Mouse (Mus musculus) right cerebral cortex, adult 2 months (tissue): ENCODE measurements around the gene Helz2.
A peak's percentile ranks its signal among the peaks of the same experiment; 100 is the strongest.
"Not testable (repeated sequence)": the region's sequence is repeated elsewhere in the genome, so short reads cannot be mapped to it uniquely, and the experiment has no call there.

Experiments
- DNase-seq, 2 experiments: peaks; one replicate each; pipeline ENCODE4 v3.0.0; 2021 to 2022; ENCODE audit warnings: low spot score in 2 of 2

Helz2 gene

GRCm38 (mm10) chr2:181196628-181197300 lies 45.1 kb downstream of the Helz2 start:
- no peak for DNase-seq

GRCm38 (mm10) chr2:181193044-181193443 lies 48.8 kb downstream of the Helz2 start:
- DNase-seq, result no peak

- DNase-seq, result no peak
These were observed 49.9 kb downstream of the Helz2 start for GRCm38 (mm10) chr2:181191936-181192335.

GRCm38 (mm10) chr2:181191385-181191784 lies 50.4 kb downstream of the Helz2 start:
- DNase-seq, result not testable (repeated sequence)

- DNase-seq, result no peak
These were observed 52.5 kb downstream of the Helz2 start for GRCm38 (mm10) chr2:181189321-181189720.

GRCm38 (mm10) chr2:181188681-181189080 lies 53.1 kb downstream of the Helz2 start:
- no peak for DNase-seq

- DNase-seq, result peak; percentile 92 to 95
These were observed 54.5 kb downstream of the Helz2 start, which contains the start of gene Ppdpf for GRCm38 (mm10) chr2:181187121-181188000. Ppdpf (plus strand) TSS chr2:181187247.

- DNase-seq, result peak; percentile 90 to 94
These were observed 55.2 kb downstream of the Helz2 start for GRCm38 (mm10) chr2:181186635-181187034.

- no peak for DNase-seq
These were observed 60.9 kb downstream of the Helz2 start for GRCm38 (mm10) chr2:181180898-181181297.

- no peak for DNase-seq
These were observed 63.4 kb downstream of the Helz2 start for GRCm38 (mm10) chr2:181178471-181178870.

GRCm38 (mm10) chr2:181178015-181178414 lies 63.8 kb downstream of the Helz2 start:
- DNase-seq, result no peak
